Mouse (Mus musculus): ENCODE measurements around the gene Gm10521. TPM values are rescaled to one million over a fixed set of nuclear protein-coding genes. Genes with fewer than 3 reads are reported as not detected.
A peak's percentile ranks its signal among the peaks of the same experiment; 100 is the strongest.

Gene Gm10521
- total and polyA plus RNA-seq, 3 experiments: 0.13 to 1.7 (median 0.21) TPM

GRCm38 (mm10) chr1:171921641-171922040 lies 26.2 kb downstream of the Gm10521 start:
- dilution Hi-C loops (cut with MboI; ENCODE audit: extremely low pct_ligation_motif_present, extremely low pct_unique_long_range_greater_than_20kb, low sequenced_read_pairs): no loop called here
- H3K79me2 ChIP-seq (replicated peaks; ENCODE audit: control insufficient read depth, extremely low read depth, insufficient read depth, poor library complexity, severe bottlenecking): peaks cover 41% of the 10 kb centered on the region
- DNase-seq (ENCODE audit: extremely low read depth): no peak
- peaks cover 6 to 30% of the 10 kb centered on the region in 2 experiments; a peak in 3 of 4 replicates for H3K4me1 ChIP-seq (ENCODE audit: control insufficient read depth in 1 of 2, insufficient read depth in 2 of 2)
- H3K4me2 ChIP-seq (ENCODE audit: insufficient read depth, low read depth, poor library complexity, severe bottlenecking): peak overlapping the region; percentile 91
- peak overlapping the region; percentile 63 for H3K9ac ChIP-seq (ENCODE audit: insufficient read depth, low read depth)
- no peak for TF ChIP-seq CTCF (conservative IDR thresholded peaks at IDR 0.05 in 1 of 2, IDR thresholded peaks at IDR 0.05 in 1 of 2; ENCODE audit: low read depth in 2 of 2, low read length in 2 of 2)
- 0 out of 2 replicates have a peak, but pooled peaks have one; percentile 45 for TF ChIP-seq MXI1 (IDR thresholded peaks at IDR 0.05; ENCODE audit: low read depth, low read length)
- peak overlapping the region in 2 of 3 experiments; percentile 3 to 37 for H3K4me3 ChIP-seq (replicated peaks in 1 of 3; ENCODE audit: low read depth in 2 of 3, low read length in 2 of 3, poor library complexity in 1 of 3)
- no peaks in the 10 kb centered on the region for H3K27me3 ChIP-seq (replicated peaks)
- in situ Hi-C loops (cut with MboI; ENCODE audit: low pct_ligation_motif_present, low pct_unique_long_range_greater_than_20kb, low sequenced_read_pairs): no loop called here
- peaks cover 17 to 30% of the 10 kb centered on the region in 2 experiments for H3K36me3 ChIP-seq (replicated peaks in 1 of 2; ENCODE audit: control insufficient read depth in 1 of 2, insufficient read depth in 1 of 2, low read length in 1 of 2)
- peaks cover 20% of the 10 kb centered on the region for H3K9me3 ChIP-seq (replicated peaks; ENCODE audit: low read length)
- peak overlapping the region; percentile 92 for H3K27ac ChIP-seq (ENCODE audit: insufficient read depth, low read depth)

DNA sequence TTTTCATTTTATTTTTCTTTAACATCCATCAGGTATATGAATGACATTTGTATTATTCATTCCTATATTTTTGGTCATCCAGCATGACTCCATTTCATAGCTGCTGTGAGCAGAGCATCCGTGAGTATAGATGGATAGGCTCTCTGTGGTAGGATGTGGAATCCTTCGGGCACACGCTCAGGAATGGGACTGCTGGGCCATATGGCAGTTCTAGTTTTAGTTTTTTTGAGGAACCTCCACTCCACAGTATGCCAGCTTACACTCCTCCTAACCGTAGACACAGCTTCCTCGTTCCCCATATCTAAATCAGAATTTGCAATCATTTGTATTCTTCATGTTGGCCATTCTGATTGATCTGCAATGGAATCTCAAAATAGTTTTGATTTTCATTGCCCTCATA lies 27.4 kb downstream of the Gm10521 start:
- peaks cover 42% of the 10 kb centered on the region for H3K79me2 ChIP-seq (replicated peaks; ENCODE audit: control insufficient read depth, extremely low read depth, insufficient read depth, poor library complexity, severe bottlenecking)
- H3K27me3 ChIP-seq (replicated peaks): no peaks in the 10 kb centered on the region
- TF ChIP-seq ETS1 (conservative IDR thresholded peaks at IDR 0.05; ENCODE audit: low read depth, low read length): no peak
- TF ChIP-seq RCOR1 (conservative IDR thresholded peaks at IDR 0.05; ENCODE audit: low read depth, low read length): no peak
- TF ChIP-seq NRF1 (IDR thresholded peaks at IDR 0.05; ENCODE audit: low read depth, low read length): no peak
- TF ChIP-seq ZMIZ1 (IDR thresholded peaks at IDR 0.05; ENCODE audit: low read depth, low read length): no peak
- no peak for TF ChIP-seq TCF12 (IDR thresholded peaks at IDR 0.05; ENCODE audit: low read depth, low read length)
- TF ChIP-seq IRF4 (IDR thresholded peaks at IDR 0.05; ENCODE audit: low read depth, low read length): no peak
- no peak for TF ChIP-seq USF1 (IDR thresholded peaks at IDR 0.05; ENCODE audit: low read depth, low read length)
- no peak for TF ChIP-seq TBP (conservative IDR thresholded peaks at IDR 0.05; ENCODE audit: low read depth, low read length)
- no peak for TF ChIP-seq KAT2A (IDR thresholded peaks at IDR 0.05; ENCODE audit: insufficient replicate concordance, low read length)
- no peak for TF ChIP-seq NELFE (IDR thresholded peaks at IDR 0.05; ENCODE audit: low read depth, low read length)
- no peak for TF ChIP-seq CHD1 (IDR thresholded peaks at IDR 0.05; ENCODE audit: low read depth, low read length)
- no peak for TF ChIP-seq E2F4 (IDR thresholded peaks at IDR 0.05; ENCODE audit: insufficient replicate concordance, low read depth, low read length)
- TF ChIP-seq MAX (IDR thresholded peaks at IDR 0.05; ENCODE audit: low read length): no peak
- TF ChIP-seq SIN3A (IDR thresholded peaks at IDR 0.05; ENCODE audit: low read length): no peak
- TF ChIP-seq ELF1 (IDR thresholded peaks at IDR 0.05; ENCODE audit: low read depth, low read length): no peak
- TF ChIP-seq POLR2A (IDR thresholded peaks at IDR 0.05; ENCODE audit: low read depth, low read length): no peak
- TF ChIP-seq UBTF (IDR thresholded peaks at IDR 0.05; ENCODE audit: low read depth, low read length): no peak
- no peak for TF ChIP-seq BHLHE40 (IDR thresholded peaks at IDR 0.05; ENCODE audit: low read depth, low read length)
- no peak for DNase-seq (ENCODE audit: extremely low read depth)
- dilution Hi-C loops (cut with MboI; ENCODE audit: extremely low pct_ligation_motif_present, extremely low pct_unique_long_range_greater_than_20kb, low sequenced_read_pairs) (no loop called here), in situ Hi-C loops (cut with MboI; ENCODE audit: low pct_ligation_motif_present, low pct_unique_long_range_greater_than_20kb, low sequenced_read_pairs) (no loop called here)
- no peak overlapping the region for H3K4me3 ChIP-seq (replicated peaks in 1 of 3; ENCODE audit: low read depth in 2 of 3, low read length in 2 of 3, poor library complexity in 1 of 3)
- no peak overlapping the region for H3K27ac ChIP-seq (ENCODE audit: insufficient read depth, low read depth)
- no peak overlapping the region for H3K4me2 ChIP-seq (ENCODE audit: insufficient read depth, low read depth, poor library complexity, severe bottlenecking)
- H3K9ac ChIP-seq (ENCODE audit: insufficient read depth, low read depth): no peak overlapping the region
- H3K4me1 ChIP-seq (ENCODE audit: control insufficient read depth in 1 of 2, insufficient read depth in 2 of 2): peaks cover 6 to 26% of the 10 kb centered on the region in 2 experiments; a peak in 3 of 4 replicates
- H3K36me3 ChIP-seq (replicated peaks in 1 of 2; ENCODE audit: control insufficient read depth in 1 of 2, insufficient read depth in 1 of 2, low read length in 1 of 2): peaks cover 17 to 33% of the 10 kb centered on the region in 2 experiments
- peaks cover 20% of the 10 kb centered on the region for H3K9me3 ChIP-seq (replicated peaks; ENCODE audit: low read length)

All from CH12.LX (cell line).